In the genomic region with DNA sequence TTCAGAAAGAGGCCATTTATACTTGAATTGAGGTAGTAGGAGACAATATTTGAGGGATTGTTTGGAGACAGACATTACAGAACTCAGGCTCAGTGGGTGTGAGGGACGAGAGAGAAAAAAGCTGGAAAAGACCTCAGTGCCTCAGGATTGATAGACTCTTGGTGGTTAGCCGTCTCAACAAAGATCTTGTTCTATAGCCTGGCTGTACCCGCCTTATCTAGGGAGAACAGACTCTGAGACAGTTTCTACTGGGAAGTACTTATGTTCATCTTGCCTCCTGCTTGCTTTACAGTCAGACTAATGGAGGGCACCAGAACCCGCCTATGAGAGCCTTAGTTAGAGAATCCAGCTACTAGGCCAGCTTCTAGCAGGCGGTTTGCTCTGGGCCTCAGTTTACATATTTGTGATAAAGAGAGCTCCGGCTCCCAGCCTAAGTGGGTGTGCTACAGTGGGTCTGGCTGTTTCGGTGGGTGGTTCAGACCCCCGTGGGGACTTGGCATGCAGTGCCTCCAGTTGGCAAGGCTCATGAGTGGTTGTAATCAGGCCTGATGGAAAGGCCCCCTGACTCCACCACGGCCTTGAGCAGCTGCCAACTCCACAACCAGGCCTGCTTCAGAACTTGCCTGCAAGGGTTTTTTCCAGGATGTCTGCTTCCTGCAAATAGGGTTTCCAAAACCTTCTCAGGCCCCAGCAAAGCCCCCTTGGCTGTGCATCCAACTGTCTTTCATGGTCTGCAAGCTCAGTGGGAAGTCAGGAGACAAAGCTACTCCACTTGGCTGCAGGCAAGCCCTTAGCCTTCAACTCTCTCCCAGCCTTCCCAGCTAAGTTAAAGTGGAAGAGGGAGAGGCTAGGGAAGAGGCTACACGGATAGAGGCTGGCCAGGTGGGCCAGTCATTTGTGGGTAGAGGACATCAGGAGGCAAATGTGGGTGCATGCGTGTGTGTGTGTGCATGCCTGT, we compare ENCODE assay signal across 8 mouse cellular contexts.
DNase-seq lines count a peak whose midpoint lies in the region; ATAC-seq lines count a peak whose summit lies in the region.

No protein-coding gene starts in this region.

- no peak overlapping the region for H3K4me2 ChIP-seq in heart, embryonic 15.5 days
- H3K4me2 ChIP-seq in embryonic facial prominence, embryonic 14.5 days (ENCODE audit: low read depth, low read length) = no peak overlapping the region
- H3K4me2 ChIP-seq in liver, embryonic 11.5 days = peak overlapping the region; percentile 36

- H3K4me3 ChIP-seq in heart, embryonic 15.5 days = no peak overlapping the region
- H3K4me3 ChIP-seq in embryonic facial prominence, embryonic 14.5 days (ENCODE audit: low read depth, low read length) = no peak overlapping the region
- no peak overlapping the region for H3K4me3 ChIP-seq in liver, embryonic 11.5 days (ENCODE audit: low read depth, low read length)

- peak overlapping the region; percentile 84 for H3K27ac ChIP-seq in heart, embryonic 15.5 days
- H3K27ac ChIP-seq in embryonic facial prominence, embryonic 14.5 days (replicated peaks; ENCODE audit: low read depth, low read length) = peak overlapping the region; percentile 85
- peak overlapping the region; percentile 98 for H3K27ac ChIP-seq in liver, embryonic 11.5 days (ENCODE audit: low read depth, low read length)

- WGBS in heart, embryonic 15.5 days = 48% methylated on average over 11 of the region's 11 CpGs
- 57% methylated on average over 11 of the region's 11 CpGs for WGBS in embryonic facial prominence, embryonic 14.5 days
- 51% methylated on average over 11 of the region's 11 CpGs for WGBS in liver, embryonic 11.5 days

- ATAC-seq in heart, embryonic 15.5 days (replicated peaks; ENCODE audit: insufficient number of reproducible peaks, insufficient read depth, low FRiP score, low read depth) = no peak; the same call in 1 of the 2 replicates
- peak; percentile 48 for ATAC-seq in embryonic facial prominence, embryonic 14.5 days (ENCODE audit: low read depth)
- peak; percentile 93 for ATAC-seq in liver, embryonic 11.5 days (replicated peaks; ENCODE audit: low FRiP score)

- no peaks in the 10 kb centered on the region for H3K36me3 ChIP-seq in heart, embryonic 15.5 days
- H3K36me3 ChIP-seq in embryonic facial prominence, embryonic 14.5 days (ENCODE audit: control insufficient read depth, insufficient read depth, low read length) = no peaks in the 10 kb centered on the region
- no peaks in the 10 kb centered on the region for H3K36me3 ChIP-seq in liver, embryonic 11.5 days (ENCODE audit: control insufficient read depth, insufficient read depth, low read length)

- H3K27me3 ChIP-seq in heart, embryonic 15.5 days = no peaks in the 10 kb centered on the region
- H3K27me3 ChIP-seq in embryonic facial prominence, embryonic 14.5 days (replicated peaks; ENCODE audit: control insufficient read depth, insufficient read depth, low read length) = no peaks in the 10 kb centered on the region
- H3K27me3 ChIP-seq in liver, embryonic 11.5 days (replicated peaks; ENCODE audit: control insufficient read depth, insufficient read depth, low read length) = no peaks in the 10 kb centered on the region

- H3K4me1 ChIP-seq in heart, embryonic 15.5 days (replicated peaks) = peaks cover 74% of the 10 kb centered on the region
- H3K4me1 ChIP-seq in embryonic facial prominence, embryonic 14.5 days (ENCODE audit: control insufficient read depth, insufficient read depth, low read length) = peaks cover 80% of the 10 kb centered on the region
- H3K4me1 ChIP-seq in liver, embryonic 11.5 days (replicated peaks; ENCODE audit: control insufficient read depth, insufficient read depth, low read length) = peaks cover 68% of the 10 kb centered on the region

- peak overlapping the region; percentile 31; the same call in 1 of the 2 replicates for H3K9ac ChIP-seq in heart, embryonic 15.5 days
- peak overlapping the region; percentile 9; the same call in 1 of the 2 replicates for H3K9ac ChIP-seq in embryonic facial prominence, embryonic 14.5 days (ENCODE audit: low read depth, low read length)
- peak overlapping the region; percentile 44 for H3K9ac ChIP-seq in liver, embryonic 11.5 days (ENCODE audit: low read depth, low read length)

- intact Hi-C loops in heart, postnatal 25 days (cut with DNase I) = no loop called here

- no peak for DNase-seq in heart, postnatal 25 days (ENCODE audit: low spot score)
- DNase-seq in MEL-GATA-1-ER (ENCODE audit: extremely low read depth, low read depth) = peak; percentile 94
- DNase-seq in embryonic facial prominence, embryonic 14.5 days (ENCODE audit: low spot score) = peak; percentile 93
- DNase-seq in liver, embryonic 11.5 days (ENCODE audit: low spot score) = no peak
- no peak for DNase-seq in thymus, postnatal 36 days
- no peak for DNase-seq in thymus, adult 18-20 months
- no peak for DNase-seq in right cerebral cortex, postnatal 36 days (ENCODE audit: low spot score in 2 of 2)

- no peaks in the 10 kb centered on the region for H3K9me3 ChIP-seq in heart, embryonic 15.5 days (replicated peaks)
- no peaks in the 10 kb centered on the region for H3K9me3 ChIP-seq in embryonic facial prominence, embryonic 14.5 days (ENCODE audit: control insufficient read depth, low read length)
- no peaks in the 10 kb centered on the region for H3K9me3 ChIP-seq in liver, embryonic 11.5 days (ENCODE audit: control insufficient read depth, low read length)

Comparison
In these comparisons a context has a peak if more than half of its experiments do, and no peak if none do; other contexts are left out.
1. DNase-seq: peak in MEL-GATA-1-ER (single experiment) and embryonic facial prominence, embryonic 14.5 days (single experiment); none in heart, postnatal 25 days (single experiment), liver, embryonic 11.5 days (single experiment), thymus, postnatal 36 days (0 of 2), thymus, adult 18-20 months (0 of 2) and right cerebral cortex, postnatal 36 days (0 of 2).
2. Peak in every context shown above with its lines, with median percentiles within 50 percentile points of each other: H3K27ac ChIP-seq and H3K9ac ChIP-seq.